Mouse (Mus musculus): ENCODE measurements around the gene Tbk1.

The Tbk1 gene

DNA sequence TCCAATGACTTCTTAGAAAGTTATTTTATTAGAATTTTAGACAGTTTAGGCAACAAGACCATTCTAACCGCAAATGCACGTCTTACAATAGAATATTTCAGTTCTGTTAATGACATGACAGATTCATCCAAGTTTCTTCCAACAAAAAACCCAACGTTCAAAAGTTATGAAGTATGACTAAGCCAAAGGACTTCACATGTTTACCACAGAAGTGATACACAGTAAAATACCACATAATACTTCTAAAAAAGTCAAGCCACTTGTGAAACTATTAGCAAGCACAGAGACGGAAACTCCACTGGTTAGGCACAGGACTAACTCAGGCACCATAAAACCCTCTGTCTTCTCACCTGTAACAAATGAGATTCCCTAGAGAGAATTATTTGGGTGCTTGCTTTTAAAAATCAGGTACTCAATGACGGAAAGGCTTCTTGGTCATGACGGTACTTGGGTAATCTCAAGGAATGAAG is 819 bp upstream of the Tbk1 start:
- no peak for DNase-seq (ENCODE audit: low read depth, low spot score)

- DNase-seq (ENCODE audit: low read depth, low spot score), result no peak
Measured at GRCm38 (mm10) chr10:121585791-121586642, 570 bp downstream of the Tbk1 start.

GRCm38 (mm10) chr10:121585056-121585790 is 1.4 kb downstream of the Tbk1 start:
- DNase-seq (ENCODE audit: low read depth, low spot score), result no peak

DNA sequence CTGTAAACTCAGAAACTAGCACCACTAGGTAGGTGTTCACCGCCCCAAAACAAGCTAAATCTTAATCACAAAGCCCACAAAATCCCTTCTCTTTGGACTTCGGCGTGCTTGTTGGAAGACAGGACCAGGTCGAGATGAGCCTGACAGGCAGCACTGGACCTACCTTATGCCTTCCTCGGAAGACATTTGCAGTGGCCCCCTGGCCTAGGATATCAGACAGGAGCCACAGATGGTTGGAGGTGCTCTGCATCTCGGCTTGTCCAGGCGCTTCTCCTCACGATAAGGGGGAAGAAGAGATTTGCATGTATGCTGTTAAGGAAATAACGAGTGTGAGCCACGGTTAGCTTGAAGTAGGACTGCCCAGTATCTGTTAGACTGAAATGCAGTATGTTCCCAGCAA is 2.6 kb downstream of the Tbk1 start:
- DNase-seq (ENCODE audit: low read depth, low spot score), result no peak

DNA sequence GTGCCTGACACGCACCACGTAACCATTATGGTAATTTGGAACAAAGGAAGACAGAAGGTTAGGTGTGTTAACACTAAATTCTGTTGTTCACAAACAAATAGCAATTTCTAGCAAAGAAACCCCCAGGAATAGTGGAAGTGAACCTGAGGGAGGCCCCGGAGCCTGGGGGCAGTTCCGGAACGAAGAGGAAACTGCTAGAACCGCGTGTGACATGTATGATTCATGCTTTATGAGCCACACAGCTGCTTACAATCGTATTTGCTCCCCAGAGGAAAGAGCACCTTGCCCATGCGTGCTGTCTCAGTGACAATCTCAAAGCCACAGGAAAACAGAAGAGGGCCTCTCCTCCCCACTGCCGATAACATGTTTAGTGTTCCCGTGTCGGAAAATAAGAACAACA is 3.6 kb downstream of the Tbk1 start:
- DNase-seq (ENCODE audit: low read depth, low spot score), result no peak

DNA sequence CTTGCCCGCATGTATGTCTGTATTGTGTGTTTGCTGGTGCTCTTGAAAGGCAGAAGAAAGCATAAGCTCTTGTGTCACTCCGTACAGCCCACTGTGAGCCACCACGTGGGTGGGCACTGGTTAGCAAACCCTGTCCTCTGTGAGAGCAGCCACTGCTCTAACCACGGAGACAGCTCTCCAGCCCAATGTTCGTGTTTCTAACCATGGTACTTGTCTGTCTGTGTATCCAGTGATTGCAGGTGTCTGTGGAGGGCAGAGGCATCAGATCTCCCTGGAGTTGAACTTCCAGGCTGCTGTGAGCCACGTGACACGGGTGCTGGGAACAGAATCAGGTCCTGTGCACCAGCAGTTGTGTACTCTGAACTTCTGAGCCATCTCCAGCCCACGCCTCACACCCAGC is 4.3 kb downstream of the Tbk1 start:
- no peak for DNase-seq (ENCODE audit: low read depth, low spot score)

DNA sequence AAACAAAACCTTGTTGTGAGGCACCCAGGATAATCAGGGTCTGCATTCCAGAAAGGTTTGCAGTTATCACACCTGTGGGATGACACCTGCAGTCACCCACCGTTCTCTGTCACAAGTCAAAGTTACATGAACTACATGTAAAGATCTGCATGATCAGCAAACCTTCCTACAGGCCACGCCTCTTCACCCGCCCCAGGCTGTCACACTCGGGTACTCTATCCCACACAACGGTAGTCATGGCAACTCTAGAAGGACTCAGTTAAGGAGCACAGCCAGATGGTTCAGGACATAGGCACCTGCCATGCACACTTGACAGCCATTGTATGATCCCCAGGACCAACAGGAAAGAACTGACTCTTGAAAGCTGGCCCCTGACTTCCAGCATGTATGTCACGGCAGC is 5.2 kb downstream of the Tbk1 start:
- DNase-seq (ENCODE audit: low read depth, low spot score), result no peak

DNA sequence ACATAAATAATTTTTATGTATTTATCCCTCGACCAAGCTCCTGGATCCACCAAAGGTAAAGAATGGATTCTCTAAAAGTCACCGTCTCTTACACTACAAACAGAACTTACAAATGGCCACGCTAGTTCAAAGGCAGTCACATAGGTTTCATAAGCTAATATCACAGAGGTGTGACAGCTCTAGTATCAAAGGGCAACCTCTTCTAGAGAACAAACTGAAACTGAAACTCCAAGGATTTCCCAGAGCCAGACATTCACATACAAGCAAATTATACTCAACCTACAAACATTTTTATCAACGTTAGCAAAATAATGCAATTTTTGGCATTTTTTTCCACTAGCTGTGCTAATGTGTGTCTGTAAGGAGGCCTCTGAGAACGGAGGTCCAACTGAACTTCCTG is 6.2 kb downstream of the Tbk1 start:
- DNase-seq (ENCODE audit: low read depth, low spot score), result no peak

- no peak for DNase-seq (ENCODE audit: low read depth, low spot score)
Measured at GRCm38 (mm10) chr10:121576372-121576771, 10.2 kb downstream of the Tbk1 start.

GRCm38 (mm10) chr10:121571511-121572147 is 15.0 kb downstream of the Tbk1 start:
- no peak for DNase-seq (ENCODE audit: low read depth, low spot score)

DNA sequence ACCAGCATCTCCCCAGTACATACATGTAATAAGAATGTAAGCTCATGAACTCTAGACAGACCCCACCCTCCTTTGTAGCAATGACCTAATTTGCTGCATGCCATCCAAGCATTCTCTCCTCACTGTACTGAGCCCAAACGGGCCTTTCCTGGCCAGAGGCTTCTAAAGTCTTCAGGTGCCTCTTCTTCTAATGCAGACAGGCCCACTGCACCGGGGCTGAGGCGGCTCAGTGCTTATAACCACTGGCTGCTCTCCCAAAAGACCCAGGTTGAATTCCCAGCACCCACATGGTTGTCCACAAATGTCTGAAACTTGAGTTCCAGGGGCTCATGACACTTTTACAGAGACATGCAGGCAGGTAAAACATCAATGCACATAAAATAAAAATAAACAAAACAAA is 15.6 kb downstream of the Tbk1 start:
- DNase-seq (ENCODE audit: low read depth, low spot score), result no peak

- DNase-seq (ENCODE audit: low read depth, low spot score), result no peak
Measured at GRCm38 (mm10) chr10:121569796-121570195, 16.8 kb downstream of the Tbk1 start.

GRCm38 (mm10) chr10:121569001-121569589 is 17.5 kb downstream of the Tbk1 start:
- DNase-seq (ENCODE audit: low read depth, low spot score), result no peak

- DNase-seq (ENCODE audit: low read depth, low spot score), result no peak
Measured at GRCm38 (mm10) chr10:121568534-121568933, 18.1 kb downstream of the Tbk1 start.

- no peak for DNase-seq (ENCODE audit: low read depth, low spot score)
Measured at GRCm38 (mm10) chr10:121568026-121568425, 18.6 kb downstream of the Tbk1 start.

DNA sequence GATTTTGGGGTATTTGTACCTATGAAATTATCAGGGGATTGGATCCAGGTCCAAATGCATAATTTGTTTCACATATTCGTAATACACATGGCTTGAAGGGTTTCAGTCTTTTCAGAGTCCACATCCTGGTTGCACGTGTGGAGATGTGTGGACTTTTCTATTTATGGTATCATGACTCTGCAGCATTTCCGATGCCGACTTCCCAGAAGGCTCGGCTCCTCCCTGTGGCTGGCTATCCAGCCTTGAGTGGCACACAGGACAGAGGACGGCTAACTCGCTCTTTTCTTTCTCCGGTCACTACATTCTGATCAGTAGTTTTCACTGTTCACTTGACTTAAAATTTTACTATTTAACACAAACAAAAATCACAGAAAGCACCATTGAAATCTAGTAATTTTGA is 22.1 kb downstream of the Tbk1 start:
- DNase-seq (ENCODE audit: low read depth, low spot score), result no peak

- DNase-seq (ENCODE audit: low read depth, low spot score), result no peak
Measured at GRCm38 (mm10) chr10:121558231-121558630, 28.4 kb downstream of the Tbk1 start.

DNA sequence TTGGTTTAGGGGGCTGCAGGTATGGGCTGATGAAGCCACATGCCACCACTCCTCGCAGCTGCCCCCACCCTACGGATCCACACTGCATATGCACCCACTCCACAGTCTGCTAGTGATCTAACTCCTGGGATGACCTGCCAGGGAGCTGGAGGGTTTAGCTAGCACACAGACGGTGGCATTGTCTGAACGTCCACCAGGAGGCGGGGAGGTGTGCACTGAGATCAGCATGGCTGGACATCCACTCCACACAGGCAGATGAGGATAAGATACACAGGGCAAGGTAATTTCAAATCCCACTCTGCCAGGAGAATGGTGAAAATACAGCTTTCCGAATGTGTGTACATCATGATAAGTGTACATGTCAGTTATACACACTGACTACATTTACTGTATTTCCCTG is 30.3 kb downstream of the Tbk1 start:
- no peak for DNase-seq (ENCODE audit: low read depth, low spot score)

- DNase-seq (ENCODE audit: low read depth, low spot score), result no peak
Measured at GRCm38 (mm10) chr10:121550334-121550733, 36.3 kb downstream of the Tbk1 start.

DNA sequence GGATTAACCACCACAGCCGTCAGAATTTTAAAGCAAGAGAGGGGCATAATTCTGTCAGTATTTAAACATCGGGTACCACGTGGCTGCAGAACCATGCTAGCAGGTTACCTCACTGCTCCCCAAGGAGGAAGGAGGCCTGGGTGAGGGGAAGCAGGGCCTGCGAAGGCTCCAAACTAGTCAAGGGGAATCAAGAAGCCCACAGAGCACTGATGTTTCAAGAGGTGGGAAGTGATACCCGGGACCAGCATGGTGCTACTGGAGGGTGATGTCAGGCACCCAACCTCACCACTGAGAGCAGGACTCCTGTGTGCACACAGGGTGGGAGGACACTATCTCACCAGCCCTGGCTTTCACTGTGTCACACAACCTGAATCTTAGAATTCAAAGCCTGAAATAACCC is 36.9 kb downstream of the Tbk1 start:
- no peak for DNase-seq (ENCODE audit: low read depth, low spot score)

GRCm38 (mm10) chr10:121547162-121547561 is 39.4 kb downstream of the Tbk1 start:
- DNase-seq (ENCODE audit: low read depth, low spot score), result no peak

- no peak for DNase-seq (ENCODE audit: low read depth, low spot score)
Measured at GRCm38 (mm10) chr10:121543577-121543976, 43.0 kb downstream of the Tbk1 start.
